Mouse (Mus musculus) embryonic facial prominence, embryonic 13.5 days (tissue): ENCODE results near the gene Ctsw. TPM values are rescaled to one million over a fixed set of nuclear protein-coding genes. Genes with fewer than 3 reads are reported as not detected.

Experiments used
- polyA plus RNA-seq: library from polyadenylated mRNA; unstranded; fragments of >200 nt; fragmentation: Nextera tagmentation; extraction: Ambion mirVana; gene quantifications from 2 replicates; pipeline ENCODE4 v1.2.1, GENCODE M21; 2015

The Ctsw gene
- polyA plus RNA-seq, 1 experiment from 2014 or later = 2.4 TPM

Other genes starting within 250 kb of the Ctsw start
- 28.7 and 29.8 TPM in 2 replicates for gene Pacs1, start 195.4 kb downstream of the Ctsw start, polyA plus RNA-seq
- 404 and 414 TPM in 2 replicates for gene Sf3b2, start 173.1 kb downstream of the Ctsw start, polyA plus RNA-seq
- gene Gal3st3, start 170.2 kb downstream of the Ctsw start, polyA plus RNA-seq = 7.4 and 8.9 TPM in 2 replicates
- gene Catsper1, start 132.8 kb downstream of the Ctsw start, polyA plus RNA-seq = not detected in 2 replicates
- gene Cst6, start 118.9 kb downstream of the Ctsw start, polyA plus RNA-seq = 3.6 and 3.7 TPM in 2 replicates
- gene Eif1ad, start 101.8 kb downstream of the Ctsw start, polyA plus RNA-seq = 57.6 and 61.8 TPM in 2 replicates
- 423 and 434 TPM in 2 replicates for gene Banf1, start 101.3 kb downstream of the Ctsw start, polyA plus RNA-seq
- 83.9 and 87.7 TPM in 2 replicates for gene Sart1, start 79.8 kb downstream of the Ctsw start, polyA plus RNA-seq
- gene Tsga10ip, start 66.0 kb downstream of the Ctsw start, polyA plus RNA-seq = not detected in 2 replicates
- gene Drap1, start 43.5 kb downstream of the Ctsw start, polyA plus RNA-seq = 278 and 306 TPM in 2 replicates
- gene AI837181, start 43.4 kb downstream of the Ctsw start, polyA plus RNA-seq = 67.3 and 67.7 TPM in 2 replicates
- not detected in 2 replicates for gene Fosl1, start 21.0 kb downstream of the Ctsw start, polyA plus RNA-seq
- 6.8 TPM in 2 replicates for gene Ccdc85b, start 10.6 kb downstream of the Ctsw start, polyA plus RNA-seq
- gene Fibp, start 7.9 kb downstream of the Ctsw start, polyA plus RNA-seq = 138 and 144 TPM in 2 replicates
- gene Efemp2, start 5.4 kb upstream of the Ctsw start, polyA plus RNA-seq = 200 and 207 TPM in 2 replicates
- gene Mus81, start 19.9 kb upstream of the Ctsw start, polyA plus RNA-seq = 42.5 and 43.7 TPM in 2 replicates
- 2,535 and 2,700 TPM in 2 replicates for gene Cfl1, start 21.9 kb upstream of the Ctsw start, polyA plus RNA-seq
- gene 1700020D05Rik, start 35.3 kb upstream of the Ctsw start, polyA plus RNA-seq = not detected in 2 replicates
- gene Snx32, start 42.0 kb upstream of the Ctsw start, polyA plus RNA-seq = 9.7 and 11.7 TPM in 2 replicates
- gene Ovol1, start 92.1 kb upstream of the Ctsw start, polyA plus RNA-seq = 5.8 and 6.4 TPM in 2 replicates
- 3.1 and 3.3 TPM in 2 replicates for gene Ap5b1, start 99.5 kb upstream of the Ctsw start, polyA plus RNA-seq
- 136 and 162 TPM in 2 replicates for gene Rnaseh2c, start 133.4 kb upstream of the Ctsw start, polyA plus RNA-seq
- 55.8 and 60.0 TPM in 2 replicates for gene Kat5, start 141.7 kb upstream of the Ctsw start, polyA plus RNA-seq
- 47.4 and 53.0 TPM in 2 replicates for gene Rela, start 169.0 kb upstream of the Ctsw start, polyA plus RNA-seq
- 24.1 and 24.6 TPM in 2 replicates for gene Sipa1, start 195.2 kb upstream of the Ctsw start, polyA plus RNA-seq
- 19.2 and 20.5 TPM in 2 replicates for gene Map3k11, start 220.2 kb upstream of the Ctsw start, polyA plus RNA-seq
- 25.6 and 26.5 TPM in 2 replicates for gene Pcnx3, start 220.4 kb upstream of the Ctsw start, polyA plus RNA-seq
- gene Kcnk7, start 235.9 kb upstream of the Ctsw start, polyA plus RNA-seq = 0.52 and 0.59 TPM in 2 replicates